Mouse (Mus musculus) pancreas, adult 10 weeks (tissue): ENCODE data around the gene Psmd4. TPM values are rescaled to one million over a fixed set of nuclear protein-coding genes. Genes with fewer than 3 reads are reported as not detected.

ENCODE experiments used
- polyA plus RNA-seq: library from polyadenylated mRNA; stranded (reverse); fragments of 350-450 nt; fragmentation: Illumina TruSeq; extraction: RNeasy Lipid Tissue Mini Kit (QIAGEN cat#74804); gene quantifications from one replicate; pipeline ENCODE4 v1.2.3, GENCODE M21; 2015; ENCODE audit warnings: low read depth, low replicate concordance; ENCODE audit not compliant: insufficient read depth

Psmd4 gene
- 40.1 TPM for polyA plus RNA-seq

DNA sequence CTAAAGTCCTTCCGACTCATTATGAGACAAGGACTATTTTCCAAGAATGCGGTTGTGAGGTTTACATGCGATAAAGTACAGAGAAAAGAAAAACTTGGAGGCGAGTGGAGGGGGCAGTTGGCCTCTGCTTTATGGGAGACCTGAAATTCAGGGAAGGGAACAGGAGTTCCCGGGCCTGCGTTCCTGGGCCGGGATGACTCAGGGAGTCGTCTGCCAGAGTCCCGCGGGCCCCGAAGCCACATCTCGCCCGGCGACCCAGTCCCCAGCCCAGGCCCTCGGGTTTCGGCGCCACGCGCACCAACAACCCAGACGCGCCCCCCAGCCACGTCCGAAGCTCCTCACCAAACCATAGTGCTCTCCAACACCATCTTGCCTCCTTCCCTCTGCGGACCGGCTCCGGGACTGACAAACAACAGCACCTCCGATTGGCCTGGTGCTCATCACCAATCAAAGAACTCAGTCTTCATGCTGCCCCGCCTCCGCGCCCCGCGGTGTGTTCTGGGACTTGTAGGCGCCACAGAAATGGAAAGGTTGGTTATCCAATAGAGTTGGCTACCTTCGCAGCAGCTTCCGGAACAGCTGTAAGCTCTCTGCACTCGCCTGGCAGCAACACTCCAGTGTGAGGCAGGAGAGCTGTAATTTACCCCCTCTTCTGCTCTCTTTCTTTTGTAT is at the start of gene Psmd4:
TSS of gene Psmd4 (minus strand) at position 449 of the 672 bp plus-strand sequence.

DNA sequence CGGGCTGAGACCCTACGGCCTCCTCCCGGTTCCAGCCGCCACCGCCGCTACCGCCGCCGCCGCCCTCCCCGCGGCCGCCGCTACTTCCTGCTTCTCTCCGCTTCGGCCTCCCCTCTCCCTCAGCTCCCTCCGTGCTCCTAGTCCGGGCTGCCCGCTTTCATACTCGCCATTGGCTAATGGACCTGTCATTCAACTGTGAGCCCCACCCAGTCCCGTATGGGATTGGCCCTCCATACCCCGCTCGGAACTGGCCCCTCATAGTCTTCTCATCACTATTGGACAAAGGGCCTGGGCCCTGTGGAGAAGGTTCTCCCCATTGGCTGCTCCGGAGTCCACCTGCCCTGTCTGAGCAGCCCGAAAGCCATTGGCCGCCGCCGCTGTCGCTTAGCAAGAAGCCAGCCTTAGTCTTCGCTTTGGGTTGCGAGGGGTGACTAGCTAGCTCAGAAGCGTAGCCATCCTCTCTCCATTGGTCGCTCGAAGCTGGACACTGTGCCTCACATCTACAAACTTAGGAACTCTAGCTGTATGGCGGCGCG is 27.0 kb downstream of the Psmd4 start, which contains the start of gene Zfp687:
TSS of gene Zfp687 (minus strand) at position 112 of the 536 bp plus-strand sequence.

Other genes with a start within 250 kb of the Psmd4 start
- gene Pogz, start 205.0 kb downstream of the Psmd4 start, polyA plus RNA-seq = 6.3 TPM
- gene Psmb4, start 155.7 kb downstream of the Psmd4 start, polyA plus RNA-seq = 53.6 TPM
- gene Selenbp1, start 109.6 kb downstream of the Psmd4 start, polyA plus RNA-seq = 25.2 TPM
- 3.4 TPM for gene Rfx5, start 88.5 kb downstream of the Psmd4 start, polyA plus RNA-seq
- 11.6 TPM for gene Pi4kb, start 67.9 kb downstream of the Psmd4 start, polyA plus RNA-seq
- gene Zfp687, start 27.2 kb downstream of the Psmd4 start, polyA plus RNA-seq = 7.0 TPM
- 4.5 TPM for gene Pip5k1a, start 64.3 kb upstream of the Psmd4 start, polyA plus RNA-seq
- 9.9 TPM for gene Vps72, start 68.4 kb upstream of the Psmd4 start, polyA plus RNA-seq
- not detected for gene Tmod4, start 81.9 kb upstream of the Psmd4 start, polyA plus RNA-seq
- gene Scnm1, start 91.4 kb upstream of the Psmd4 start, polyA plus RNA-seq = 14.9 TPM
- 1.8 TPM for gene Lysmd1, start 91.5 kb upstream of the Psmd4 start, polyA plus RNA-seq
- 2.8 TPM for gene Tnfaip8l2, start 99.7 kb upstream of the Psmd4 start, polyA plus RNA-seq
- gene Sema6c, start 117.8 kb upstream of the Psmd4 start, polyA plus RNA-seq = 4.6 TPM
- 5.2 TPM for gene Gabpb2, start 175.3 kb upstream of the Psmd4 start, polyA plus RNA-seq
- 15.7 TPM for gene Cdc42se1, start 186.1 kb upstream of the Psmd4 start, polyA plus RNA-seq
- gene Mllt11, start 189.6 kb upstream of the Psmd4 start, polyA plus RNA-seq = 5.8 TPM
- gene Gm128, start 199.0 kb upstream of the Psmd4 start, polyA plus RNA-seq = not detected
- not detected for gene Bnipl, start 208.6 kb upstream of the Psmd4 start, polyA plus RNA-seq
- 27.6 TPM for gene Mindy1, start 238.7 kb upstream of the Psmd4 start, polyA plus RNA-seq
- gene Prune1, start 239.5 kb upstream of the Psmd4 start, polyA plus RNA-seq = 2.3 TPM